Mouse (Mus musculus) G1E (cell line): ENCODE results near the gene Pisd.

Experiments used
- CTCF ChIP-seq: IDR thresholded peaks from 2 replicates; pipeline ENCODE4 v1.5.1; 2012; ENCODE audit warnings: low read depth, low read length, inconsistent platforms, mixed read lengths
- GATA1 ChIP-seq: IDR thresholded peaks from 2 replicates; pipeline ENCODE4 v1.6.1; 2012; ENCODE audit warnings: borderline replicate concordance, low read length, inconsistent platforms, mixed read lengths
- GATA2 ChIP-seq: IDR thresholded peaks from 2 replicates; pipeline ENCODE4 v1.6.1; 2012; ENCODE audit warnings: low read depth, low read length, inconsistent platforms, borderline replicate concordance
- POLR2AphosphoS5 ChIP-seq: IDR thresholded peaks from 2 replicates; pipeline ENCODE4 v1.6.1; 2012; ENCODE audit warnings: low read depth, low read length, inconsistent platforms; ENCODE audit not compliant: insufficient replicate concordance
- TAL1 ChIP-seq: conservative IDR thresholded peaks from 2 replicates; pipeline ENCODE4 v1.6.1; 2012; ENCODE audit warnings: low read depth, low read length, inconsistent platforms, mixed read lengths

- TF ChIP-seq POLR2AphosphoS5, result no peak
- TF ChIP-seq CTCF, result no peak
- TF ChIP-seq GATA1, result no peak
- no peak for TF ChIP-seq TAL1
- TF ChIP-seq GATA2, result no peak
Observed at GRCm38 (mm10) chr5:32815396-32815795, 29.9 kb upstream of the Pisd start.
